Mouse (Mus musculus): ENCODE measurements around the gene Fbxo22. TPM values are rescaled to one million over a fixed set of nuclear protein-coding genes. Genes with fewer than 3 reads are reported as not detected.

Gene Fbxo22
- total and polyA plus RNA-seq, 3 experiments: 25.7 to 28.4 TPM; not detected in 1

DNA sequence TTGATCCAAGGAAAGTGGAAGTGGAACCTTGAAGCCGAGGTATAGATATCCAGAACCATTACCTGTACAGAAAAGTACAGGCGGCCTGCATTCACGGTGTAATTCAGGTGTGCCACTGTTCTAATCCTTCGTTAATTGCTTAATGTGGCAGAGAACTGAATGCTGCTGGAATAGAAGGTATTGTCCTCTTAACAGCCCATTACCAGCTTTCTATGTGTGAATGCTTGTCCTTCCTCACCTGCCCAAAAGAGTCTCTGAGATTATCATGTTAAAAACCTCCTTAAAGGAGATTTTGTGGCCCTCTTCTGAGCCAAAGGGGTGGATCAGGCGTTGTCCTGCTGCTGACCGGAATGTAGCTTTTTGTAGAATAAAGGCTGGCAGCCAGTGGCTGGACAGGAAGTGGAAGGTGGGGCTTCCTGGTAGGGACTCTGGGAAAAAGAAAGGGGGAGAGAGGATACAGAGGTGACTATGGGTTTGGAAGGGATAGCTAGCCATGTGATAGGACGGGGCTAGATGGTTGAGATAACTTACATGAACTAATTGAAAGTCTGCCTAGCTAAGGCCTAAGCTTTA lies 16.5 kb downstream of the Fbxo22 start:
- H3K27me3 ChIP-seq (ENCODE audit: control insufficient read depth in 1 of 2, insufficient read depth in 2 of 2, low read length in 2 of 2): no peaks in the 10 kb centered on the region
- H3K9ac ChIP-seq (ENCODE audit: control insufficient read depth, low read depth, low read length, poor library complexity, severe bottlenecking): no peak overlapping the region
- H3K9me3 ChIP-seq (replicated peaks; ENCODE audit: insufficient read depth, low read length): no peaks in the 10 kb centered on the region
- H3K27ac ChIP-seq (ENCODE audit: control insufficient read depth, low read depth, low read length): no peak overlapping the region
- no peak overlapping the region for H3K4me3 ChIP-seq (ENCODE audit: control insufficient read depth in 1 of 2, insufficient read depth in 1 of 2, low read depth in 2 of 2, low read length in 2 of 2)
- no peak for DNase-seq (ENCODE audit: low read depth, low spot score)
- no peak; the same call in 1 of the 2 replicates for TF ChIP-seq POLR2AphosphoS2 (IDR thresholded peaks at IDR 0.05; ENCODE audit: low read length)
- TF ChIP-seq USF1 (IDR thresholded peaks at IDR 0.05; ENCODE audit: low read depth, low read length): no peak
- TF ChIP-seq ZKSCAN1 (IDR thresholded peaks at IDR 0.05; ENCODE audit: low read depth, low read length): no peak
- TF ChIP-seq KAT2A (conservative IDR thresholded peaks at IDR 0.05; ENCODE audit: low read depth, low read length): no peak
- TF ChIP-seq JUND (IDR thresholded peaks at IDR 0.05; ENCODE audit: low read depth, low read length): no peak
- TF ChIP-seq TBP (IDR thresholded peaks at IDR 0.05; ENCODE audit: low read depth, low read length): no peak
- no peak for TF ChIP-seq CHD1 (IDR thresholded peaks at IDR 0.05; ENCODE audit: low read depth, low read length)
- no peak for TF ChIP-seq GABPA (IDR thresholded peaks at IDR 0.05; ENCODE audit: low read depth, low read length)
- no peak for TF ChIP-seq POLR2A (IDR thresholded peaks at IDR 0.05; ENCODE audit: control insufficient read depth in 1 of 2, insufficient read depth in 1 of 2, low read depth in 1 of 2, low read length in 2 of 2, poor library complexity in 1 of 2)
- TF ChIP-seq GATA1 (IDR thresholded peaks at IDR 0.05; ENCODE audit: low read depth, low read length): no peak
- TF ChIP-seq CHD2 (IDR thresholded peaks at IDR 0.05; ENCODE audit: low read length): no peak
- no peak for TF ChIP-seq EP300 (IDR thresholded peaks at IDR 0.05; ENCODE audit: low read depth in 1 of 2, low read length in 2 of 2)
- TF ChIP-seq MEF2A (IDR thresholded peaks at IDR 0.05; ENCODE audit: extremely low read depth, insufficient replicate concordance, low read depth, low read length, poor library complexity, severe bottlenecking): no peak
- peaks cover 0 to 6% of the 10 kb centered on the region in 2 experiments; a peak in 3 of 4 replicates for H3K36me3 ChIP-seq (ENCODE audit: control insufficient read depth in 1 of 2, insufficient read depth in 2 of 2, low read length in 2 of 2)
- H3K79me2 ChIP-seq (ENCODE audit: control insufficient read depth, insufficient read depth, low read length, poor library complexity): no peaks in the 10 kb centered on the region
- peaks cover 0 to 10% of the 10 kb centered on the region in 2 experiments; a peak in 2 of 4 replicates for H3K4me1 ChIP-seq (ENCODE audit: control insufficient read depth in 1 of 2, insufficient read depth in 2 of 2, low read length in 2 of 2)

GRCm38 (mm10) chr9:55226251-55226650 lies 17.5 kb downstream of the Fbxo22 start:
- Histone ChIP-seq H3K9me3 (replicated peaks; ENCODE audit: insufficient read depth, low read length) (no peaks in the 10 kb centered on the region), H3K27me3 (ENCODE audit: control insufficient read depth in 1 of 2, insufficient read depth in 2 of 2, low read length in 2 of 2) (no peaks in the 10 kb centered on the region), H3K4me1 (ENCODE audit: control insufficient read depth in 1 of 2, insufficient read depth in 2 of 2, low read length in 2 of 2) (peaks cover 0 to 10% of the 10 kb centered on the region in 2 experiments; a peak in 2 of 4 replicates), H3K4me3 (ENCODE audit: control insufficient read depth in 1 of 2, insufficient read depth in 1 of 2, low read depth in 2 of 2, low read length in 2 of 2) (no peak overlapping the region), H3K36me3 (ENCODE audit: control insufficient read depth in 1 of 2, insufficient read depth in 2 of 2, low read length in 2 of 2) (peaks cover 0 to 6% of the 10 kb centered on the region in 2 experiments; a peak in 3 of 4 replicates), H3K9ac (ENCODE audit: control insufficient read depth, low read depth, low read length, poor library complexity, severe bottlenecking) (no peak overlapping the region), H3K79me2 (ENCODE audit: control insufficient read depth, insufficient read depth, low read length, poor library complexity) (no peaks in the 10 kb centered on the region), H3K27ac (ENCODE audit: control insufficient read depth, low read depth, low read length) (no peak overlapping the region)
- no peak for DNase-seq (ENCODE audit: low read depth, low spot score)
- TF ChIP-seq E2F4 (IDR thresholded peaks at IDR 0.05; ENCODE audit: borderline replicate concordance, low read depth, low read length) (no peak), RCOR1 (IDR thresholded peaks at IDR 0.05; ENCODE audit: low read depth, low read length) (no peak), ETS1 (IDR thresholded peaks at IDR 0.05; ENCODE audit: low read depth, low read length) (no peak), GABPA (IDR thresholded peaks at IDR 0.05; ENCODE audit: low read depth, low read length) (no peak), CHD1 (IDR thresholded peaks at IDR 0.05; ENCODE audit: low read depth, low read length) (no peak), USF2 (IDR thresholded peaks at IDR 0.05; ENCODE audit: borderline replicate concordance in 1 of 2, insufficient read depth in 1 of 2, low read depth in 1 of 2, low read length in 2 of 2) (no peak), UBTF (IDR thresholded peaks at IDR 0.05; ENCODE audit: borderline replicate concordance, insufficient read depth, low read depth, low read length) (no peak), EP300 (IDR thresholded peaks at IDR 0.05; ENCODE audit: low read depth in 1 of 2, low read length in 2 of 2) (no peak), ZNF384 (IDR thresholded peaks at IDR 0.05; ENCODE audit: low read depth, low read length) (no peak), USF1 (IDR thresholded peaks at IDR 0.05; ENCODE audit: low read depth, low read length) (no peak), CTCF (IDR thresholded peaks at IDR 0.05 in 2 of 3, conservative IDR thresholded peaks at IDR 0.05 in 1 of 3; ENCODE audit: control insufficient read depth in 1 of 3, insufficient read depth in 1 of 3, low read depth in 2 of 3, low read length in 3 of 3, poor library complexity in 1 of 3, severe bottlenecking in 1 of 3) (no peak), MYB (IDR thresholded peaks at IDR 0.05; ENCODE audit: low read depth, low read length) (no peak), MAFK (IDR thresholded peaks at IDR 0.05; ENCODE audit: borderline replicate concordance, low read depth, low read length) (no peak), MAX (IDR thresholded peaks at IDR 0.05; ENCODE audit: low read length) (no peak), POLR2AphosphoS5 (IDR thresholded peaks at IDR 0.05; ENCODE audit: borderline replicate concordance, low read depth, low read length) (no peak), KAT2A (conservative IDR thresholded peaks at IDR 0.05; ENCODE audit: low read depth, low read length) (no peak), MYC (IDR thresholded peaks at IDR 0.05; ENCODE audit: low read depth, low read length) (no peak), ZMIZ1 (IDR thresholded peaks at IDR 0.05; ENCODE audit: low read depth, low read length) (no peak)

All from MEL (cell line).